Mouse (Mus musculus) G1E (cell line): ENCODE measurements around the gene Tnp2. TPM values are rescaled to one million over a fixed set of nuclear protein-coding genes. Genes with fewer than 3 reads are reported as not detected.

ENCODE experiments used
- ATAC-seq: 2 replicates; pipeline ENCODE4 v1.8.0; 2016; ENCODE audit warnings: mild to moderate bottlenecking; ENCODE audit not compliant: insufficient number of reproducible peaks, poor library complexity, low FRiP score, severe bottlenecking; ENCODE audit errors: extremely low read depth
- DNase-seq: peaks from one replicate; pipeline ENCODE4 v3.0.0; 2012; ENCODE audit warnings: low spot score
- H3K27me3 ChIP-seq: 2 replicates; pipeline ENCODE4 v1.6.1; 2012; ENCODE audit warnings: mild to moderate bottlenecking, low read length, inconsistent platforms; ENCODE audit not compliant: insufficient read depth
- H3K36me3 ChIP-seq: replicated peaks from 2 replicates; pipeline ENCODE3; 2012; ENCODE audit warnings: mild to moderate bottlenecking, inconsistent platforms
- H3K4me1 ChIP-seq: 2 replicates; pipeline ENCODE4 v1.6.1; 2012; ENCODE audit warnings: low read depth, low read length, inconsistent platforms, mixed read lengths; ENCODE audit not compliant: insufficient read depth
- H3K4me3 ChIP-seq: 2 replicates; pipeline ENCODE4 v1.5.1; 2012; ENCODE audit warnings: low read depth, mild to moderate bottlenecking, inconsistent platforms, low read length, moderate library complexity, mixed read lengths
- H3K9me3 ChIP-seq: replicated peaks from 2 replicates; pipeline ENCODE4 v1.6.1; 2012; ENCODE audit warnings: inconsistent platforms
- CTCF ChIP-seq: IDR thresholded peaks from 2 replicates; pipeline ENCODE4 v1.5.1; 2012; ENCODE audit warnings: low read depth, low read length, inconsistent platforms, mixed read lengths
- GATA1 ChIP-seq: IDR thresholded peaks from 2 replicates; pipeline ENCODE4 v1.6.1; 2012; ENCODE audit warnings: borderline replicate concordance, low read length, inconsistent platforms, mixed read lengths
- GATA2 ChIP-seq: IDR thresholded peaks from 2 replicates; pipeline ENCODE4 v1.6.1; 2012; ENCODE audit warnings: low read depth, low read length, inconsistent platforms, borderline replicate concordance
- POLR2AphosphoS5 ChIP-seq: IDR thresholded peaks from 2 replicates; pipeline ENCODE4 v1.6.1; 2012; ENCODE audit warnings: low read depth, low read length, inconsistent platforms; ENCODE audit not compliant: insufficient replicate concordance
- TAL1 ChIP-seq: conservative IDR thresholded peaks from 2 replicates; pipeline ENCODE4 v1.6.1; 2012; ENCODE audit warnings: low read depth, low read length, inconsistent platforms, mixed read lengths
- polyA plus RNA-seq: library from polyadenylated mRNA; stranded (reverse); fragments of >175 nt; gene quantifications from 2 replicates; pipeline ENCODE4 v1.2.3, GENCODE M21; 2012
- total RNA-seq, 2 experiments: library from RNA; stranded (forward) in 1 of 2; stranded (reverse) in 1 of 2; fragments of 200-1000 nt in 1 of 2; fragments of >200 nt in 1 of 2; fragmentation: Nextera tagmentation in 1 of 2; gene quantifications; 2 replicates each; pipeline ENCODE4 v1.2.3; 2014 to 2017

Tnp2 gene
- total and polyA plus RNA-seq, 3 experiments = not detected

DNA sequence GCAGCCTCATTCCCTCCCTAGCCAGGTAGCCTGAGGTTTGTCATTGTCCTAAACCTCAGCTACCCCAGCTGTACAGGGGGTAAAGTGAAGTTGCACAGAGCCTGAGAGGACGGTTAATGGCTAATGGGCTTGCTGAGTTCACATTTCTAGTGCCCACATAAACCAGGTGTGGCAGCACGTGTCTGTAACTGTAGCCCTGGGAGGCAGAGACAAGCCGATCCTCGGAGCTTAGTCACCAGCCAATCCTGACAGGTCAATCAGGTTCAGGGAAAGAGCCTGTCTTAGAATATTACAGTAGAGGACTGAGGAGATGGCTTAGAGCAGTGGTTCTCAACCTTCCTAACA is 40.0 kb upstream of the Tnp2 start:
- Histone ChIP-seq H3K36me3 (no peaks in the 10 kb centered on the region), H3K4me1 (peaks cover 3% of the 10 kb centered on the region; the same call in 1 of the 2 replicates), H3K4me3 (no peak overlapping the region), H3K9me3 (0 out of 2 replicates have a peak, but pooled peaks cover 2% of the 10 kb centered on the region), H3K27me3 (peaks cover 24% of the 10 kb centered on the region)
- ATAC-seq (no peak), DNase-seq (no peak)
- TF ChIP-seq GATA2 (no peak), POLR2AphosphoS5 (no peak), GATA1 (no peak), CTCF (no peak), TAL1 (no peak)

DNA sequence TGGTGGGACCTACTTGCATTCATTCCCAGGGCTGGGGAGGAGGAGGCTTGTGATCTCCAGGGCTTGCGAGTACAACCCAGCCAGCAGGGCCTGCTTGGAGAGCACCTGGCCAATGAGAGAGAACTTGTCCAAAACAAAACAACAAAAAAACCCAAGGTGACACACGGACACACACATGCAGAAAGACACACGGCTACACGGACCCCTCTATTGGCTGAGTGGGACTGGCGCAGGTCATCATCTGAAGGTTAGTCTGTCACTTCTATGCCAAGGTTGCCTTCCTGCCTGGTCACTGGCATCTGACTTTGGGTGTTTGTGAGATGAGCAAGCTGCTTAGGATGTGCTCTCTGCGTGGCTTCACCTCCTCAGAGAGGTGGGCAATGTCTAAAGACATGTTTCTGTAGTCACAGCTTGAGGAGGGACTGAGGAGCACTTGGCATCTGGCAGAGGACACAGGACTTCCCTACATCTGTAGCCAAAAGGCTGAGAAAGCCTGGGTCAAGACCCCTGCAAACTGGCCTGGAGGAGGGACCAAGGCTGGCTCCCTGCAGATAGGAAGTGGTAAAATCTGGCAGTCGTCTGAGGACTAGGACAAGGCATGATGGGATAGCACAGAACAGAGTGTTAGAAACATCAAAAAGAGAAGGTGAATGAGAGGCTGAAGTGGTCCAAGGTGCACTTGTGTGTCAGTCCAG is 39.5 kb upstream of the Tnp2 start:
- ATAC-seq = no peak
- H3K4me3 ChIP-seq = no peak overlapping the region
- no peak for TF ChIP-seq POLR2AphosphoS5
- TF ChIP-seq TAL1 = no peak
- no peak for TF ChIP-seq CTCF
- no peak for TF ChIP-seq GATA2
- TF ChIP-seq GATA1 = no peak
- H3K4me1 ChIP-seq = peaks cover 3% of the 10 kb centered on the region; the same call in 1 of the 2 replicates
- no peaks in the 10 kb centered on the region for H3K36me3 ChIP-seq
- H3K9me3 ChIP-seq = 0 out of 2 replicates have a peak, but pooled peaks cover 2% of the 10 kb centered on the region
- peaks cover 25% of the 10 kb centered on the region for H3K27me3 ChIP-seq
- no peak for DNase-seq

DNA sequence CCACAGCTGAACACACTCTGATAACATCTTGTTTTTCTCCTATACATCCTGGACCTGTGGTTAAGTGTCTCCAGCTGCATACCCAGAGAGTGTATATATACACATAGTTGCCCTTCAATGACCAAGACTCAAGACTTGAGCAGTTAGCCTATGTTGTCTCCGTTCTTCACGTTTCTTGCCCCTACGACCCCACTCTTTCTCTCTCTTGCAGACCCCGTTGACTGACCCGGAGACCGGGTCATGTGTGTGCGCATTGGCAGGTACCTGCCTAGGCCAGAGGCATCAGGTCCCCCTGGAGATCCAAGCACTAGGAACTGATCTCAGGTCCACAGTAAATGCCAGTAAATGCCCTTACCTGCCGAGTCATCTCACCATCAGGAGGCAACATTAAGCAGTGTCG is 38.8 kb upstream of the Tnp2 start:
- no peak overlapping the region for H3K4me3 ChIP-seq
- H3K4me1 ChIP-seq = peaks cover 3% of the 10 kb centered on the region; the same call in 1 of the 2 replicates
- DNase-seq (no peak), ATAC-seq (no peak)
- no peaks in the 10 kb centered on the region for H3K36me3 ChIP-seq
- H3K27me3 ChIP-seq = peaks cover 26% of the 10 kb centered on the region
- TF ChIP-seq POLR2AphosphoS5 (no peak), GATA2 (no peak), GATA1 (no peak), TAL1 (no peak), CTCF (no peak)
- 0 out of 2 replicates have a peak, but pooled peaks cover 2% of the 10 kb centered on the region for H3K9me3 ChIP-seq

DNA sequence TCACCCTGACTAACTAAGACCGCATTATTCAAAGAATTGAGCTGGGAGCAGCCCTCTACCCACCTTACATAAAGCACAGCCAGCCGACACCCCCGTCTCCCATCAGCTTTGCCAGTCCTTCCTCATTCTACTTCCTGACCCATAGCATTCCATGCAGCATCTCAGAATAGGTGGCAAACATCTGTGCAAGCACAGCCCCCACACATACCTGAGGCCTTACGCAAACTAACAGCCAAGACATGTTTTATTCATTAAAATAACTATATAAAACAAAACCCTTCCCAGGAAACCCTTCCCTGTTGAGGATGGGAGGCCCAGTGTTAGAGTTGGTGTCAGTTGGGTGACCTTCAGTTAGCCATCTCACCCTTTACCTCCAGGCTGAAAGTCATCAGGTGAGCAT is 37.4 kb upstream of the Tnp2 start:
- Histone ChIP-seq H3K4me3 (no peak overlapping the region), H3K36me3 (no peaks in the 10 kb centered on the region), H3K4me1 (no peaks in the 10 kb centered on the region), H3K9me3 (no peaks in the 10 kb centered on the region), H3K27me3 (peaks cover 37% of the 10 kb centered on the region)
- TF ChIP-seq GATA1 (no peak), TAL1 (no peak)
- DNase-seq = no peak
- no peak for ATAC-seq

DNA sequence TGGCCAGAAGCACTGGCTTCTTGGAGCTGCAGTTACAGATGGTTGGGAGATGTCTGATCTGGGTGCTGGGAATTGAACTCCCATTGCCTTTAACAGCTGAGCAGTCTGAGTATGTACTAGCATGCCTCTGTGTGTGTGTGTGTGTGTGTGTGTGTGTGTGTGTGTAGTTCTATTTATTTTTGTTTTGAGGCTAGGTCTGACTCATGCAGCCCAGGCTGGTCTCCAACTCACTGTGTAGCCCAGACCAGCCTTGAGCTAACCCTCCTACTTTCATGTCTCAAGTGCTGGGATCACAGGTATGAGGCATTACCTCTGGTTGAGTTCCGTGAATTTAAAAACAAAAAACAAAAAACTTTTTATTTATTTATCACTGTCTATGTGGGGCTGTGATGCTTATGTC is 36.1 kb upstream of the Tnp2 start:
- H3K4me3 ChIP-seq = no peak overlapping the region
- peaks cover 49% of the 10 kb centered on the region for H3K27me3 ChIP-seq
- TF ChIP-seq TAL1 (no peak), POLR2AphosphoS5 (no peak), GATA2 (no peak), GATA1 (no peak), CTCF (no peak)
- no peak for DNase-seq
- no peaks in the 10 kb centered on the region for H3K9me3 ChIP-seq
- no peaks in the 10 kb centered on the region for H3K4me1 ChIP-seq
- no peaks in the 10 kb centered on the region for H3K36me3 ChIP-seq
- no peak for ATAC-seq

DNA sequence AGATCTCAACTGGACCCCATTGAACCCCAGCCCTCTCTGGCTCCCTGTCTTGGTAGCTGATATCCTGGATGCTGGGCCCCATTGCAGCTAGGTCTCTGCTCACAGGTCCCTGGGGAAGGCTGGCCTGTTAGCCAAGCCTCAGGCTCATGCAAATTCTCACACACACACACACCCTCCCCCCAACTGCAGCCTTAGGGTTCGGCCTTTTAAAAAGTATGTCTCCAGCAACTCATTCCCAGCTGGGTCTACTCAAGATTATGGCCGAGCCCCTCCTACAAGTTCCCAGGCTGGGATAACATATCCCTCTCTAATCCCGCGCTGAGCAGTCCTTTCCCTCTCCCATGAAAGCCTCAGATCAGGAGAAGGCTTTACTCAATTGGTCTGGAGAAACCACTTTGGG is 32.9 kb upstream of the Tnp2 start:
- Histone ChIP-seq H3K36me3 (no peaks in the 10 kb centered on the region), H3K4me1 (no peaks in the 10 kb centered on the region), H3K27me3 (peaks cover 57% of the 10 kb centered on the region), H3K4me3 (no peak overlapping the region), H3K9me3 (no peaks in the 10 kb centered on the region)
- ATAC-seq (no peak), DNase-seq (no peak)
- no peak for TF ChIP-seq GATA1
- no peak for TF ChIP-seq CTCF
- TF ChIP-seq POLR2AphosphoS5 = no peak
- TF ChIP-seq GATA2 = no peak
- TF ChIP-seq TAL1 = no peak

DNA sequence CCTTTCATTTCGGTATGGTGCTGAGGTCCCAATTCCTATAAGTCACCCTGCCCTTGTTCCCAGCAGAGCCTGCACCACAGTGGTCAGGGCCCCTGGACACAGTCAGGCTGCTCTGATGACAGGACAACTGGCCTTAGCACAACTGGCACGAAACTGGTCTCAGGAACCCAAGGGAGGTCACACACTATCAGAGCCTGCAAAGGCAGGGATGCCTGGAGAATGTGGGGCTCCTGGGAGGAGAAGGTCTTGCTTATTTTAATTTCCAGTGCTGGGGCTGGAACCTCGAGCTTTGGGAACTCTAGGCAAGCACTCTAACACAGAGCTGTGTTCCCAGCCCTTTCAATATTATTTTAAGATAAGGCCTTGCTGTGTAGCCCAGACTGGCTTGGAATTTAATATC is 31.5 kb upstream of the Tnp2 start:
- no peak for TF ChIP-seq GATA2
- Histone ChIP-seq H3K36me3 (no peaks in the 10 kb centered on the region), H3K9me3 (no peaks in the 10 kb centered on the region), H3K4me3 (no peak overlapping the region), H3K4me1 (peaks cover 9% of the 10 kb centered on the region), H3K27me3 (peaks cover 60% of the 10 kb centered on the region)
- DNase-seq = no peak
- no peak for ATAC-seq
